Mouse (Mus musculus) natural killer cell, adult 2 months (primary cell): ENCODE data around the gene Maz.

ENCODE experiments used
- DNase-seq, 2 experiments: peaks; one replicate each; pipeline ENCODE4 v3.0.0; 2022; ENCODE audit warnings: low spot score in 2 of 2

Gene Maz

DNA sequence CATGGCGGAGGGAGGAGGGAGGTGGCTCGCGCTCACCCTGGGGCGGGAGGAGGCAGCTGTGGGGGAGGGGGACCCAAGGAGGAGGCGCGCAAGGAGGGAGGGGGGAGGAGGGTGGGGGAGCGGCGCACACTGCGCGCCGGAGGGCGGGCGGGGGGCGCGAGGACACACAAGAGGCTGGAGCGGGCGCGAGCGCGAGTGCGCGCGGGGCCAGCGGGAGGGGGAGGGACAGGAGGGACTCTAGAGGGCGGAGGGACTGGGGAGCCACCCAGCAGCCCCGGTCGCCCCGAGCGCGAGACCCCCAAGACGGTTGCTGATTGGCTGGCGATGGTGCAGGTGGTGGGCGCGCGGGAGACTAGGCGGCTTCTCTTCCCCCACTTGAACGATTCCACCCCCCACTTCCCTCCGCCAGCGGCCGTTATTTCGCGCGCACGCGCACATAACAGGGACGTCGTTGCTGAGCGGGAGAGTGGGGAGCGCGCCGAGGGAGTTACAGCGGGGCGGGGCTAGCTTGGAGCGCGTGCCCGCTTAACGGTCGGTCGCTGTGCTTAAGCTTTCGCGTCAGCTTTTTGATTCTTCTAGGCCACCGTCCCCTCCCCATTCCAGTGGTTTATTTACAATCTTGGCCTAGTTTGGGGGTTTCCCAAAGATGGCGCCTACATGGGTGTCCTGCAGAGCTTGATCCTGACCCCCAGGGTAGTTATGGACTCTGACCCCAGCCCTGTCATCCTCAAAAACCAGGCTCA is at the start of gene Maz:
TSS of gene Maz (minus strand) at position 54 of the 743 bp plus-strand sequence.
- peak; percentile 99 for DNase-seq

- no peak for DNase-seq
Observed at GRCm38 (mm10) chr7:127076188-127076587, 49.4 kb upstream of the Maz start.

DNA sequence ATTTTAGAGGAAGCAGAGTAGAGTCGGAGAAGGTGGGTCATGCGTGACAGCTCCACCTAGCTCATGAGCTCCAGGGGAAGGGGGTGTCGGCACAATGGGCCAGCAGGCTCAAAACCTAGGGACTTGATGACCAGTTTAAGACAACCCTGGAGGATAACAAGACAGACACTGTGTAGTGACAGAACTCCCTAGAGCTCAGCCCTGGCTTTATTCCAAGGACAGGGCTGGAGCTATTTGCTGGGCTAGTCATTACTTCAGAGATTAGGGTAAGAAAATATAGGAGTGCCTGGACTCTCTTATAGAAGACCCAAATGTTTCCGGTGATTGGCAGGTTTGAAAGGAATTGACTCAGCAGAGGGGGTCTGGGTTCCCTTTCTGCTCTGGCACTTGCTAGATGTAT is 46.4 kb upstream of the Maz start:
- no peak for DNase-seq

DNA sequence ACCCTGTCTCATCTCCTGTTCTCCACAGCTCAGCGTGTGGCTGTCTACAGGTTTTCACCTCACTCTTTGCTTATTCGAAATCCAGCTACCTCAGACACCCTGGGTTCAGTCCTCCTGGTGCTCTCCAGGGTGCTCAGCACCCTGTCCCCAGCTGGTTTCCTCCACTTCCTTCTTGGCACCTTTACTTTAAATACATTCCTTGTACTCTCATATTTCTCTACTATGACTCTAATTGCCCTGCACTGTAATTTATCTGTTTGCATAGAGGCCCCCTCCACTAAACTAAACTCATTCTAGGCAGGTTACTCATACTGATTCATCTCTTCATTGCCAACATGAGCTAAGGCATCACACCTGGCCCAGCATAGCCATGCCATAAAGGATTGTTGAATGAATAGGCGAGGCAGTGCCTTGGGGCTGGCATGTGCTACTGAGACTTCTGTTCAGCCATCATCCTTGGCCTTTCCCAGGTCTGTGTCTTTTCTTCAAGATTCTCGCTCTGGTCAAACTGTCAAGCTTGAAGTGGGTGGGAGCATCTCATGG is 44.1 kb upstream of the Maz start:
- no peak for DNase-seq

- no peak for DNase-seq
Observed at GRCm38 (mm10) chr7:127066317-127066716, 39.5 kb upstream of the Maz start.

DNA sequence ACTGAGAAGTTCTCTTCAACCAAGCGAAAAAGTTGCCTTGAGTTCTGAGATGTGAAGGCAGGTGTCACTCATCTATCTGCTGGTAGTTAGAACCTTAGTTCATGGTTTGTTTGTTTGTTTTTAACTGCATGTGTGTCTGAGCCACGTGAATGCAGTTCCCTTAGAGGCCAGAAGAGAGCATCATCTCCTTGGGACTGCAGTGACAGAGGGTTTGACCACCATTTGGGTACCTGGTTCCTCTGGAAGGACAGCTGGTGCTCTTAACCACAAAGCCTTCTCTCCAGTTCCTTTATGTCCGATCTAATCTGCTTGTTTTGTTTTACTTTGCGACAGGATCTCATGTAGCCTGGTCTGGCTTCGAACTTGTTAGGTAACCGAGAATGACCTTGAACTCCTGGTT is 38.7 kb upstream of the Maz start:
- no peak for DNase-seq

- no peak for DNase-seq
Observed at GRCm38 (mm10) chr7:127055026-127055585, 28.3 kb upstream of the Maz start.

DNA sequence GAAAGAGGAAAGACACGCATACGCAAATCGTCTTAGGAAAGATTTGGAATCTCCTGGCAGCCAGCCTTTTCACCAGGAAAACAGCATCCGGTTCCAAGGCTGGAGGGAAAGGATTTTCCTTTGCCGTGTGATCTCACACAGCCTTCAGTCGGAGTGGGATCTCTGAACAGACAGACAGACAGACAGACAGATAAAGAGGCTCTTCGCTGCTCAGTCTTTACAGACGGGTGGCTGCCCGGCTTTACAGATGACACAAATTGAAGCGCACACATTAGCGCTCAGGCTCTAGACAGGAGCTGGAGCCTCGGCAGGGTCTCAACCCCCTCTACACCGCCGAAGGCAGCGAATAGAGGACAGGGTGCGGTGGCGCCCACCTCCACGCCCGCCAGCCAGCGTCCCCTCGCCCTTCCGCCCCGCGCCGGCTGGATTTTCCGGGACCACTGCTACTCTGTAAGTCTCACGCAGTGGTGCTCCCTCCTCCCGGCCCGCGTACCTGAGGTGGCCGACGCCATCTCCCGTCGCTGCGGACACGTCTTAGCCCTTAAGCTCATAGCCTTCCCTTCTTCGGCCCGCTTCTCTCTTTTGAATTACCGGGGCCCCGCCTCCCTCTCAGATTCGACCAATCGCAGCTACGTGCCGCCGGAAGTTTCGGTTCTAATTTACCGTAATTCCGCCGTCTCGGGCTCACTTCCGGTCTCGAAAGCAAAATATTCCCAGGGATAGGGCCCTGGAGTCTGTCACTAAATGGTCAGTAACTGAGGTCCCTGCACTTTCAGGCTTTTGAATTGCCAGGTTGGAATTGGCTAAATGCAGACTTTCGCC is 15.2 kb upstream of the Maz start, which contains the start of gene Kif22:
TSS of gene Kif22 (minus strand) at position 621 of the 822 bp plus-strand sequence.
- peak; percentile 83 for DNase-seq

DNA sequence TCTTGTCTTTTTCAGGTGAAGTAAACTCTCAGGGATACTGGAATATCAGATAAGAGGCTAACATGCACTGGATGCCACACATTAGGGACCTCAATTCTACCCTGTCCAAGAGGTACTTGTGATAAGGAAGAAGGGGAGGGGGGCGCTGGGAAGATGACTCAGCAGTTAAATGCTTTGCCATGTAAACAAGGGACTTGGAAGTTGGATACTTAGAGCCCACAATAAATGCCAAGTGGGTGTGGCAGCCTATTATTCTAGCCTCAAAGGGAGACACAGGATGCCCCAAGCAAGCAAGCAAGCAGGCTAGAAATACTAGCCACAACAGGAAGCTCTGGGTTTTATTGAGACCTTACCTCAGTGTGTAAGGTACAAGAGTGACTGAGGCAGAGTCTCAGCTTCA is 4.4 kb upstream of the Maz start:
- DNase-seq = no peak

- DNase-seq = no peak
Observed at GRCm38 (mm10) chr7:127030172-127030571, 3.3 kb upstream of the Maz start.

DNA sequence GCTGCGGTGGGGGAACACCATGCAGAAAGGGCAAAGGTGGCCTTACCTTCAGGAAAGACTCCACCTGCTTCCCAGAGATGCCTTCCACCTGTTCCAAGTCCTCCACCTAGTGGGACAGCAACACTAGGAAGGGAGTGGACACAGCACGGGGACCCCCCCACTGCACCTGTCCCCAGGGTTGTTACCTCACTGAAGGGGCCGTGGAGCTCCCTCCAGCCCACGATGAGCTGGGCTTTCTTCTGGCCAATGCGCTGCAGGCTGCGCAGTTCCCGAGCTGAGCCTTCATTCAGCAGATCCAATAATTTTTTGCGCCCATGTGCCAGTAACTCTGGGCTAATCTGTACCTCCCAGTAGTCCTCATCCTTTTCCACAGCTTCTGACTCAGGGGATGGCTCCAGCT is 1.0 kb upstream of the Maz start:
- DNase-seq = no peak

DNA sequence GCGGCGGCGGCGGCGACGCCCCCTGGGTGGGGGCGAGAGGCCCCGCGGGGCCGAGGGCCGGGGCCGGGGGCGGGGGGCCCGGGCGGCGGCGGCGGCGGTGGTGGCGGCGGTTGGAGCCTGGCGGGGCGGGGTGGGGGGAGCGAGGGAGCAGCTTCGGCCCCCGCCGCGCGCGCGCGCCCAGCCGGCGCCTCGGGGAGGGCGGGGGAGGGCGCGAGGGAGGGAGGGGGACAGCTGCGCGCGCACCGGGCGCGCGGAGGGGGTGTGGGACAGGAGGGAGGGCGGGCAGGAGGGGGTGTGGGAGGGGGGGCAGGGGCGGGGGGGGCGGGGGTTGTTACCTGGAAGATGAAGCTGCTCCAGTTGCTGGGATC is 237 bp downstream of the Maz start:
- no peak for DNase-seq

GRCm38 (mm10) chr7:127026161-127026600 is 656 bp downstream of the Maz start:
- DNase-seq = peak in 1 of 2 experiments; percentile 57

DNA sequence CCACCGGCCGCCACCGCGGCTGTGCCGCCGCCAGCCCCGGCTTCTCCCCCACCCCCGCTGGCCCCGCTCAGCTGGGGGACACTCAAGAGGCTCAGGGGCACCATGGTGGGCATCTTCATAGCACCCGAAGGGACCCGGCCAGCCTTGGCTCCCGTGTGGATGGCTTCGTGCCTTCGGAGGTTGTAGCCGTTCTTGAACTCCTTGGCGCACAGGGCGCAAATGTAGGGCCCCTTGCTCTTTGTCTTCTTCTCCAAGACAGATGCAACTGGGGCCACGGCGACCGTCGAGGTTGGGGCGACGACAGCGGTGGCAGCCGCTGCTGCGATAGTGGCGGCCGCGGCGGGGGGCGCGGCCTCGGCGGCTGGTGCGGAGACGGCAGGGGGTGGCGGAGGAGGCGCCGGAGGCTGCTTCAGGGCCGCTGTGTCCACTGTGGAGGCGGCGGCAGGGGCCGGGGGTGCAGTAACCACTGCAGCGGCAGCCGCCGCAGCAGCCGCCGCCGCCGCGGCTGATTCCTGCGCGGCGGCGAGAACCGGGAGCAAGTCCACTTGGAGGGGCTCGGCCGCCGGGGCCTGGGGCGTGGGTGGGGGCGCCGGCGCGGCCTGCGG is 1.2 kb downstream of the Maz start:
- no peak for DNase-seq

- DNase-seq = peak; percentile 79 to 85
Observed at GRCm38 (mm10) chr7:127024755-127025555, 1.9 kb downstream of the Maz start.

GRCm38 (mm10) chr7:127023896-127024690 is 2.7 kb downstream of the Maz start:
- DNase-seq = peak; percentile 50

GRCm38 (mm10) chr7:127023272-127023691 is 3.6 kb downstream of the Maz start:
- no peak for DNase-seq

- DNase-seq = no peak
Observed at GRCm38 (mm10) chr7:127022528-127023271, 4.1 kb downstream of the Maz start.
